Mouse (Mus musculus) hindbrain, embryonic 13.5 days (tissue): ENCODE measurements around the gene Saxo1. TPM values are rescaled to one million over a fixed set of nuclear protein-coding genes. Genes with fewer than 3 reads are reported as not detected.

Experiments
- ATAC-seq: fragments of 200-750 bp; cut with Nextera tagmentation; 2 replicates; pipeline ENCODE4 v1.8.0; 2017; ENCODE audit warnings: moderate TSS enrichment; ENCODE audit not compliant: low FRiP score
- H3K27ac ChIP-seq: fragments of 300-500 bp; sonication (generic); 2 replicates; pipeline ENCODE4 v1.5.1; 2015; ENCODE audit warnings: inconsistent platforms, mild to moderate bottlenecking, moderate library complexity
- H3K27me3 ChIP-seq: fragments of 300-500 bp; sonication (generic); 2 replicates; pipeline ENCODE4 v1.6.1; 2015; ENCODE audit warnings: mild to moderate bottlenecking, inconsistent platforms
- H3K36me3 ChIP-seq: fragments of 300-500 bp; sonication (generic); 2 replicates; pipeline ENCODE4 v1.6.1; 2015; ENCODE audit warnings: mild to moderate bottlenecking, inconsistent platforms
- H3K4me1 ChIP-seq: fragments of 300-500 bp; sonication (generic); replicated peaks from 2 replicates; pipeline ENCODE4 v1.6.1; 2015; ENCODE audit warnings: inconsistent platforms
- H3K4me2 ChIP-seq: fragments of 300-500 bp; sonication (generic); 2 replicates; pipeline ENCODE4 v1.6.1; 2015; ENCODE audit warnings: inconsistent platforms, mild to moderate bottlenecking, moderate library complexity
- H3K4me3 ChIP-seq: fragments of 300-500 bp; sonication (generic); 2 replicates; pipeline ENCODE4 v1.5.1; 2015; ENCODE audit warnings: mild to moderate bottlenecking, inconsistent platforms
- H3K9ac ChIP-seq: fragments of 300-500 bp; sonication (generic); 2 replicates; pipeline ENCODE4 v1.6.1; 2015; ENCODE audit warnings: mild to moderate bottlenecking, inconsistent platforms
- H3K9me3 ChIP-seq: fragments of 300-500 bp; sonication (generic); 2 replicates; pipeline ENCODE4 v1.6.1; 2016; ENCODE audit warnings: inconsistent platforms
- WGBS: fragments of 180-500 bp; shearing (Covaris S2); methylation state at CpG from one replicate; pipeline ENCODE4 v1.1.7; 2015; 5-methylcytosine and 5-hydroxymethylcytosine counted together
- polyA plus RNA-seq: library from polyadenylated mRNA; unstranded; fragments of >200 nt; fragmentation: Nextera tagmentation; extraction: Ambion mirVana; gene quantifications from 2 replicates; pipeline ENCODE4 v1.2.1, GENCODE M21; 2015

The Saxo1 gene
- polyA plus RNA-seq, 1 experiment from 2014 or later = not detected

- H3K9me3 ChIP-seq = no peaks in the 10 kb centered on the region
- no peak overlapping the region for H3K4me3 ChIP-seq
- 33% methylated on average over 6 of the region's 6 CpGs for WGBS
- H3K4me1 ChIP-seq = no peaks in the 10 kb centered on the region
- 0 out of 2 replicates have a peak, but pooled peaks have one; percentile 63 for ATAC-seq
- H3K27ac ChIP-seq = no peak overlapping the region
- no peaks in the 10 kb centered on the region for H3K36me3 ChIP-seq
- no peak overlapping the region for H3K9ac ChIP-seq
- H3K4me2 ChIP-seq = no peak overlapping the region
- 0 out of 2 replicates have a peak, but pooled peaks cover 7% of the 10 kb centered on the region for H3K27me3 ChIP-seq
Measured at GRCm38 (mm10) chr4:86555035-86555707, 3.0 kb downstream of the Saxo1 start.

- Histone ChIP-seq H3K27me3 (no peaks in the 10 kb centered on the region), H3K4me2 (no peak overlapping the region), H3K27ac (no peak overlapping the region), H3K9ac (no peak overlapping the region), H3K9me3 (no peaks in the 10 kb centered on the region), H3K36me3 (no peaks in the 10 kb centered on the region), H3K4me3 (no peak overlapping the region), H3K4me1 (peaks cover 13% of the 10 kb centered on the region; the same call in 1 of the 2 replicates)
- no peak for ATAC-seq
- 87% methylated on average over 9 of the region's 9 CpGs for WGBS
Measured at GRCm38 (mm10) chr4:86548332-86548731, 9.8 kb downstream of the Saxo1 start.

GRCm38 (mm10) chr4:86545615-86546014 is 12.5 kb downstream of the Saxo1 start:
- Histone ChIP-seq H3K4me1 (peaks cover 15% of the 10 kb centered on the region; the same call in 1 of the 2 replicates), H3K27ac (no peak overlapping the region), H3K4me2 (no peak overlapping the region), H3K9me3 (no peaks in the 10 kb centered on the region), H3K4me3 (no peak overlapping the region), H3K36me3 (no peaks in the 10 kb centered on the region), H3K27me3 (no peaks in the 10 kb centered on the region), H3K9ac (no peak overlapping the region)
- 65% methylated on average over 5 of the region's 5 CpGs for WGBS
- 0 out of 2 replicates have a peak, but pooled peaks have one; percentile 44 for ATAC-seq

- ATAC-seq = peak; percentile 62; the same call in 1 of the 2 replicates
- Histone ChIP-seq H3K27ac (0 out of 2 replicates have a peak overlapping the region, but pooled peaks have one; percentile 8), H3K9me3 (no peaks in the 10 kb centered on the region), H3K4me2 (no peak overlapping the region), H3K4me3 (no peak overlapping the region), H3K36me3 (no peaks in the 10 kb centered on the region), H3K4me1 (peaks cover 15% of the 10 kb centered on the region; the same call in 1 of the 2 replicates), H3K27me3 (no peaks in the 10 kb centered on the region), H3K9ac (no peak overlapping the region)
- 56% methylated on average over 3 of the region's 3 CpGs for WGBS
Measured at GRCm38 (mm10) chr4:86543999-86544398, 14.1 kb downstream of the Saxo1 start.

GRCm38 (mm10) chr4:86541573-86541972 is 16.6 kb downstream of the Saxo1 start:
- ATAC-seq = no peak
- H3K27ac ChIP-seq = no peak overlapping the region
- H3K27me3 ChIP-seq = no peaks in the 10 kb centered on the region
- no peak overlapping the region for H3K4me2 ChIP-seq
- H3K9me3 ChIP-seq = no peaks in the 10 kb centered on the region
- WGBS = 80% methylated on average over 1 of the region's 1 CpGs
- peaks cover 15% of the 10 kb centered on the region; the same call in 1 of the 2 replicates for H3K4me1 ChIP-seq
- H3K9ac ChIP-seq = no peak overlapping the region
- H3K4me3 ChIP-seq = no peak overlapping the region
- no peaks in the 10 kb centered on the region for H3K36me3 ChIP-seq

GRCm38 (mm10) chr4:86538936-86539335 is 19.2 kb downstream of the Saxo1 start:
- Histone ChIP-seq H3K27ac (no peak overlapping the region), H3K9me3 (no peaks in the 10 kb centered on the region), H3K36me3 (no peaks in the 10 kb centered on the region), H3K4me1 (peaks cover 6% of the 10 kb centered on the region; the same call in 1 of the 2 replicates), H3K4me2 (no peak overlapping the region), H3K27me3 (no peaks in the 10 kb centered on the region), H3K4me3 (no peak overlapping the region), H3K9ac (no peak overlapping the region)
- 87% methylated on average over 5 of the region's 5 CpGs for WGBS
- no peak for ATAC-seq

- no peak overlapping the region for H3K27ac ChIP-seq
- H3K36me3 ChIP-seq = no peaks in the 10 kb centered on the region
- H3K4me2 ChIP-seq = no peak overlapping the region
- H3K9ac ChIP-seq = no peak overlapping the region
- no peak overlapping the region for H3K4me3 ChIP-seq
- no peaks in the 10 kb centered on the region for H3K27me3 ChIP-seq
- whole genome bisulfite sequencing = 45% methylated on average over 4 of the region's 4 CpGs
- H3K4me1 ChIP-seq = no peaks in the 10 kb centered on the region
- H3K9me3 ChIP-seq = no peaks in the 10 kb centered on the region
- no peak for ATAC-seq
Measured at GRCm38 (mm10) chr4:86537972-86538371, 20.2 kb downstream of the Saxo1 start.

GRCm38 (mm10) chr4:86534091-86534481 is 24.0 kb downstream of the Saxo1 start:
- Histone ChIP-seq H3K27ac (no peak overlapping the region), H3K9ac (no peak overlapping the region), H3K4me1 (no peaks in the 10 kb centered on the region), H3K9me3 (no peaks in the 10 kb centered on the region), H3K4me3 (no peak overlapping the region), H3K36me3 (no peaks in the 10 kb centered on the region), H3K27me3 (no peaks in the 10 kb centered on the region), H3K4me2 (no peak overlapping the region)
- no peak for ATAC-seq
- WGBS = 62% methylated on average over 5 of the region's 5 CpGs

GRCm38 (mm10) chr4:86533406-86534090 is 24.6 kb downstream of the Saxo1 start:
- ATAC-seq = no peak
- no peaks in the 10 kb centered on the region for H3K27me3 ChIP-seq
- no peak overlapping the region for H3K4me3 ChIP-seq
- 80% methylated on average over 8 of the region's 8 CpGs for WGBS
- H3K4me2 ChIP-seq = no peak overlapping the region
- H3K9ac ChIP-seq = no peak overlapping the region
- H3K36me3 ChIP-seq = no peaks in the 10 kb centered on the region
- no peak overlapping the region for H3K27ac ChIP-seq
- no peaks in the 10 kb centered on the region for H3K9me3 ChIP-seq
- no peaks in the 10 kb centered on the region for H3K4me1 ChIP-seq

GRCm38 (mm10) chr4:86529161-86529560 is 29.0 kb downstream of the Saxo1 start:
- Histone ChIP-seq H3K36me3 (no peaks in the 10 kb centered on the region), H3K4me2 (no peak overlapping the region), H3K4me3 (no peak overlapping the region), H3K27me3 (no peaks in the 10 kb centered on the region), H3K9me3 (no peaks in the 10 kb centered on the region), H3K9ac (no peak overlapping the region), H3K27ac (no peak overlapping the region), H3K4me1 (no peaks in the 10 kb centered on the region)
- ATAC-seq = no peak
- WGBS = 74% methylated on average over 6 of the region's 6 CpGs

GRCm38 (mm10) chr4:86527162-86528136 is 30.7 kb downstream of the Saxo1 start:
- no peak for ATAC-seq
- Histone ChIP-seq H3K4me2 (no peak overlapping the region), H3K27me3 (no peaks in the 10 kb centered on the region), H3K36me3 (no peaks in the 10 kb centered on the region), H3K9me3 (no peaks in the 10 kb centered on the region), H3K4me1 (no peaks in the 10 kb centered on the region), H3K9ac (no peak overlapping the region), H3K4me3 (no peak overlapping the region), H3K27ac (no peak overlapping the region)
- WGBS = 81% methylated on average over 11 of the region's 11 CpGs

GRCm38 (mm10) chr4:86524483-86524882 is 33.6 kb downstream of the Saxo1 start:
- H3K27ac ChIP-seq = no peak overlapping the region
- whole genome bisulfite sequencing = 96% methylated on average over 1 of the region's 1 CpGs
- H3K36me3 ChIP-seq = no peaks in the 10 kb centered on the region
- H3K4me1 ChIP-seq = no peaks in the 10 kb centered on the region
- H3K9me3 ChIP-seq = no peaks in the 10 kb centered on the region
- no peak overlapping the region for H3K9ac ChIP-seq
- no peak overlapping the region for H3K4me3 ChIP-seq
- H3K4me2 ChIP-seq = no peak overlapping the region
- no peaks in the 10 kb centered on the region for H3K27me3 ChIP-seq
- ATAC-seq = no peak
